Mouse (Mus musculus) CH12.LX (cell line): ENCODE results near the gene Mag.

Experiments
- CHD2 ChIP-seq: IDR thresholded peaks from 2 replicates; pipeline ENCODE4 v1.6.1; 2011; ENCODE audit warnings: low read length, improper control_type of control experiment
- CTCF ChIP-seq, 2 experiments: IDR thresholded peaks in 1 of 2; conservative IDR thresholded peaks in 1 of 2; 2 replicates each; pipeline ENCODE4 v1.5.1; 2011 to 2012; ENCODE audit warnings: low read depth in 2 of 2, low read length in 2 of 2, improper control_type of control experiment in 1 of 2, inconsistent platforms in 1 of 2, mild to moderate bottlenecking in 1 of 2, moderate library complexity in 1 of 2
- EP300 ChIP-seq: IDR thresholded peaks from 2 replicates; pipeline ENCODE4 v1.6.1; 2011; ENCODE audit warnings: low read length, improper control_type of control experiment
- JUND ChIP-seq: conservative IDR thresholded peaks from 2 replicates; pipeline ENCODE4 v1.6.1; 2011; ENCODE audit warnings: low read depth, low read length, improper control_type of control experiment
- MAFK ChIP-seq: IDR thresholded peaks from 2 replicates; pipeline ENCODE4 v1.6.1; 2011; ENCODE audit warnings: low read length, improper control_type of control experiment; ENCODE audit not compliant: insufficient replicate concordance
- MXI1 ChIP-seq: IDR thresholded peaks from 2 replicates; pipeline ENCODE4 v1.6.1; 2011; ENCODE audit warnings: mild to moderate bottlenecking, low read depth, low read length, improper control_type of control experiment
- MYC ChIP-seq: IDR thresholded peaks from 2 replicates; pipeline ENCODE4 v1.6.1; 2011; ENCODE audit warnings: low read depth, mild to moderate bottlenecking, improper control_type of control experiment, low read length
- NELFE ChIP-seq: IDR thresholded peaks from 2 replicates; pipeline ENCODE4 v1.6.1; 2011; ENCODE audit warnings: low read depth, low read length, improper control_type of control experiment
- POLR2A ChIP-seq: IDR thresholded peaks from 2 replicates; pipeline ENCODE4 v1.6.1; 2011; ENCODE audit warnings: low read depth, mild to moderate bottlenecking, improper control_type of control experiment, low read length
- POLR2AphosphoS2 ChIP-seq: IDR thresholded peaks from 2 replicates; pipeline ENCODE4 v1.6.1; 2011; ENCODE audit warnings: low read depth, low read length, improper control_type of control experiment
- SMC3 ChIP-seq: IDR thresholded peaks from 2 replicates; pipeline ENCODE4 v1.6.1; 2011; ENCODE audit warnings: low read depth, low read length, improper control_type of control experiment
- USF1 ChIP-seq: IDR thresholded peaks from 2 replicates; pipeline ENCODE4 v1.6.1; 2014; ENCODE audit warnings: low read depth, mild to moderate bottlenecking, inconsistent platforms, low read length, improper control_type of control experiment

GRCm38 (mm10) chr7:30857746-30858145, 56.9 kb downstream of the Mag start:
- TF ChIP-seq CTCF (conservative IDR thresholded peaks at IDR 0.05 in 1 of 2, IDR thresholded peaks at IDR 0.05 in 1 of 2; ENCODE audit: low read depth in 2 of 2, low read length in 2 of 2) (no peak), POLR2A (no peak), MXI1 (no peak), EP300 (no peak), JUND (no peak), MYC (no peak), POLR2AphosphoS2 (no peak), SMC3 (no peak), CHD2 (no peak), NELFE (no peak), USF1 (no peak), MAFK (no peak)
